Mouse (Mus musculus) lung, postnatal 36 days (tissue): ENCODE data around the gene Pcyt1a.
"Not testable (repeated sequence)": the region's sequence is repeated elsewhere in the genome, so short reads cannot be mapped to it uniquely, and the experiment has no call there.

Source experiments
- DNase-seq: peaks from one replicate; pipeline ENCODE4 v3.0.0; 2022; ENCODE audit warnings: mixed read lengths

The Pcyt1a gene

GRCm38 (mm10) chr16:32479415-32479814, 48.7 kb downstream of the Pcyt1a start:
- DNase-seq = peak; percentile 54

GRCm38 (mm10) chr16:32484431-32484871, 53.7 kb downstream of the Pcyt1a start:
- no peak for DNase-seq

- no peak for DNase-seq
These were observed 54.5 kb downstream of the Pcyt1a start for GRCm38 (mm10) chr16:32485209-32485608.

- no peak for DNase-seq
These were observed 55.3 kb downstream of the Pcyt1a start for GRCm38 (mm10) chr16:32486046-32486445.

- DNase-seq = no peak
These were observed 56.8 kb downstream of the Pcyt1a start, which contains the start of gene Slc51a for GRCm38 (mm10) chr16:32487234-32488111. Gene Slc51a (minus strand): TSS chr16:32487879.

- DNase-seq = no peak
These were observed 58.2 kb downstream of the Pcyt1a start for GRCm38 (mm10) chr16:32488939-32489338.

- not testable (repeated sequence) for DNase-seq
These were observed 63.6 kb downstream of the Pcyt1a start for GRCm38 (mm10) chr16:32494371-32494770.

- no peak for DNase-seq
These were observed 65.2 kb downstream of the Pcyt1a start, which contains the start of gene Zdhhc19 for GRCm38 (mm10) chr16:32495965-32496364. Gene Zdhhc19 (plus strand): TSS chr16:32496265.

GRCm38 (mm10) chr16:32498996-32499395, 68.3 kb downstream of the Pcyt1a start:
- no peak for DNase-seq

GRCm38 (mm10) chr16:32499430-32500037, 68.8 kb downstream of the Pcyt1a start:
- DNase-seq = peak; percentile 89

- DNase-seq = no peak
These were observed 70.7 kb downstream of the Pcyt1a start for GRCm38 (mm10) chr16:32501459-32501858.

- no peak for DNase-seq
These were observed 72.1 kb downstream of the Pcyt1a start for GRCm38 (mm10) chr16:32502621-32503335.

- no peak for DNase-seq
These were observed 72.9 kb downstream of the Pcyt1a start for GRCm38 (mm10) chr16:32503633-32504032.

- DNase-seq = no peak
These were observed 75.6 kb downstream of the Pcyt1a start for GRCm38 (mm10) chr16:32506298-32506697.

GRCm38 (mm10) chr16:32506868-32507267, 76.1 kb downstream of the Pcyt1a start:
- no peak for DNase-seq

- DNase-seq = peak; percentile 65
These were observed 76.7 kb downstream of the Pcyt1a start for GRCm38 (mm10) chr16:32507407-32507806.

- no peak for DNase-seq
These were observed 77.3 kb downstream of the Pcyt1a start for GRCm38 (mm10) chr16:32508035-32508434.

- DNase-seq = no peak
These were observed 77.9 kb downstream of the Pcyt1a start for GRCm38 (mm10) chr16:32508506-32509065.

- DNase-seq = no peak
These were observed 78.6 kb downstream of the Pcyt1a start for GRCm38 (mm10) chr16:32509066-32509942.

GRCm38 (mm10) chr16:32510399-32511337, 79.9 kb downstream of the Pcyt1a start:
- no peak for DNase-seq

GRCm38 (mm10) chr16:32511338-32511734, 80.6 kb downstream of the Pcyt1a start:
- no peak for DNase-seq
